Mouse (Mus musculus) adrenal gland, postnatal 10 days (tissue): ENCODE data around the gene Pex7. TPM values are rescaled to one million over a fixed set of nuclear protein-coding genes. Genes with fewer than 3 reads are reported as not detected.

Experiments used
- DNase-seq: peaks from one replicate; pipeline ENCODE4 v3.0.0; 2021; ENCODE audit warnings: mixed read lengths
- total RNA-seq, 2 experiments: library from RNA; stranded (reverse); gene quantifications; 2 replicates each; pipeline ENCODE4 v1.2.3; 2021

Pex7 gene
- total RNA-seq, 2 experiments from 2014 or later: 42.5 to 47.8 TPM

- DNase-seq: no peak
Observed at GRCm38 (mm10) chr10:19876669-19877068, 30.8 kb downstream of the Pex7 start.

- no peak for DNase-seq
Observed at GRCm38 (mm10) chr10:19875346-19875745, 32.1 kb downstream of the Pex7 start.

DNA sequence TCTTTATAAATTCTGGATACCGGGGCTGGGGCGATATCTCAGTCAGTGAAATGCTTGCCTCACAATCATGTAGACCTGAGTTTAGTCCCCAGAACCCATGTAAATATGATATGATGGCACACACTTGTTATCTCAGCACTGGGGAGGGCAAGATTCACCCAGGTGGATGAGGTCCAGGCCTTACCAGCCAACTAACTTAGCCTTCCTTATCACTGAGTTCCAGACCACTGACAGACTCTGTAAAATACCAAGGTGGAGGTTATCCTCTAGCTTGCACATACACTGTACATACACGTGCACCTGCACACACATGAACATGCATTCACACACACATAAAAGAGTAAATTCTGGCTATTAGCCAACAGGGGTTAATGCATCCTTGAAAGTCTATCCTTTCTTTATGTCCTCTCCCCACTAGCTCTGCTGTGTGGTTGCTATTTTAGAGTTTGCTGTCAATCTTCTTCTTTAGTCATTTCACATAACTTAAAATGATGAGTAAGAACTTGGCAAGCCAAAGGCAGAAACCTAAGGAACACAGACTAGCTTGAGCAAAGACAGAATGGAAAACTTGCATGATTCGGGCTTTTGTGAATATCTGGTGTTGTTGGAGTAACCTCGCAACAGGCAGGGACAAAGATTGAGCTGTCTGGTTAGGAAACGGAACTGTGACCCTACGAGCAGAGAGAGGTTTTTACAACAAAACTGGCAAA, 51.7 kb downstream of the Pex7 start:
- DNase-seq: no peak

- DNase-seq: no peak
Observed at GRCm38 (mm10) chr10:19853609-19854008, 53.9 kb downstream of the Pex7 start.

DNA sequence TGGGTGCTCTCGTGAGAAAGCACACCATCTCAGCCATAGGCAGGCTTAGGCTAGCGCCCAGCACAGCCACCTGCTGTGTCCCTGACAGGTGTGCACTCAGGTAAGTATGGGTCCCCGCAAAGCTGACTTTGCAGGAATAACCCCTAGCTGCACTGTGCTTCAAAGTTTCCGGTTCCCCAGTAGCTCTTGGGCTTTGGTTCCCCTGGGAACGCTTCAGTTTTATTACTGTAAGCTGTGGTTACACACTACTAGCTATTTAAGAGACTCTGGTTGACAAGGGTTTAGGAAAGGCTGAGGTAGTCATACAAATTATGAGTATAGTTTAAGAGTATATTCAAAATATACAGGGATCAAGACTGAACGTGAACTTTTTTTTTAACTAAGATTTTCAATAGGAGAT, 54.7 kb downstream of the Pex7 start:
- DNase-seq: no peak

GRCm38 (mm10) chr10:19850998-19851691, 56.3 kb downstream of the Pex7 start, which contains the start of gene Slc35d3:
Gene Slc35d3 (minus strand): TSS chr10:19851459.
- peak; percentile 46 for DNase-seq

DNA sequence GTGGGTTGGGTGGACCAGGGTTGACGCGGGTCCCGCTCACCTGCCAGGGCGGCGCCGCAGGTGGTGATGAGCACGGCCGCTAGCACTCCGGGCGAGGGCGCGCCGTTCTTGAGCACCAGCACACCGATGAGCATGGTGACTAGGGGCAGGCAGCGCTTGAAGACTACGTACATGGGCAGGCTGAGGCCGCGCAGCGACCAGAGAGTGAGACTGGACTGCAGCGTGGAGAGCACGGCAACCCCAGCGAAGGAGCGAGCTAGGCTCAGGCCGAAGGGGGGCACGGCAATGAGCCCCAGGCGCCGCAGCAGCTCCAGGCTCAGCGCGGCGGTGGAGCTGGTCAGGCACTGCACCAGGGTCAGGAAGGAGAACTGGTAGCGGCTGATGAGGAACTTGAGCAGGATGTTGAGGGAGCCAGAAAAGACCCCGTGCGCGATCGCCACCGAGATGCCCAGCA, 56.9 kb downstream of the Pex7 start:
- DNase-seq: peak; percentile 41

DNA sequence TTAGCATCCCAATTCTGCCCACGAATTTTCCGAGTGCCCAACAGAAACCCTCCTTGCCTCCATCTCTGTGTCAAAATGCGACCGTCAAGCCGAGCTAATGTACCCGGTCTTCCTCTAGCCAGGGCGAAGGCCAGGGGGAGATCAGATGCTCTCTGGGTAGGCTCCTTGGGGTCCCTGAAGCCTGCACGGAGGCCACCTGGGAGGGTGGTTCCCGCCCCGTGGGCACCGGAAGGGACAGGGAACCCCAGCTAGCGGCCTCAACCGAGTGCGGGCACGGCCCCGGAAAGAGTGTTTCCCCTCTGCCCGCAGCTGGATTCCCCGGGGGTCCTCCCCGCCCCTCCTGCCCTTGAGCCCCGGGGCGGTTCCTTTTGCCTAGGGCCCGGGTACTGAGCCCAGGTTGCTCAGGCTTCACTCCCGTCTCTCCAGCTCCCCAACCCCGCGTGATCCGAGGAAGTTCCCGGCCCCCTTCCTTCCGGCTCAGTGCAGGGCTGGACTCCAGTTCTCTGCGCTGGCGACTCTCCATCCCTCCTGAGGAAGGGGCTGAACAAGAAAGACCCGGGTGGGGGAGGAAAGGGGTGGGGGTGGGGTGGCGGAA, 57.6 kb downstream of the Pex7 start:
- peak; percentile 23 for DNase-seq

DNA sequence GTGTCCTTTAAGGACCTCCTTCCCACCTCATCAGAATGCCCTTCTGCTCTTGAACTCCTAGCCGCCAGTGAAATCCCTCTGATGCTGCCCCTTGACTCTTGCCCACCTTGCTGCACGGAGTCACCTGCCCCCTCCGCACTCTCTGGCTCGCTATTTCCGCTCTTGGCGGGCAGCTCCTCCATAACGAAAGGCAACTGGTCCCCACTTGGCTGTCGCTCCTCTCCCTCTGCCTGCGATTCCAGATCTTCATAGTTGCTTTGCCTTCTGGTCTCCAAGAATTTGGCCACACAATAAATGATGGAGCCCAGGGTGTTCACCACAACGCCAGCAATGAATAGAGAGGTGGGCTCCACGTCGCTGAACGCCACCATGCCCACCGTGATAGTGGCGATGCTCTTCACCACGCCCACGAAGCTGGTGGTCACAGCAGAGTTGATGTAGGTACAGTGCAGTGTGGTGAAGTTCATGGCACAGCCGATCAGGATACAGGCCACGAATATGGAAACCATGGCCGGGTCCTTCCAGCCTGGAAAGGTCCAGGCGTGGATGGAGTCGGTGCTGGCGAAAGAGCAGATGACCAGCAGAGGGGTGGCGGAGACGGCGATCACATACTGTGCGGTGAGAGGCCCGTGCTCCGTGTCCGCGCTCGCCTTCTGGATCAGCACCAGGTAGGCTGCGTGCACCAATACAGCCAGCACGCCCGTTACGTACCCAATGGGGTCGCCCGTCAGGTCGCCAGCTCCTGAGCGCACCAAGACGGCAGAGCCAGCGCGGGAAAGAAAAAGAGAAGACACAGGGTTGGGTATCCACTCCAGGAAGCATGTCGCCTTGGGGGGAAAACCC, 58.3 kb downstream of the Pex7 start:
- no peak for DNase-seq

GRCm38 (mm10) chr10:19839836-19840235, 67.7 kb downstream of the Pex7 start:
- no peak for DNase-seq

- no peak for DNase-seq
Observed at GRCm38 (mm10) chr10:19835887-19836710, 71.4 kb downstream of the Pex7 start.

DNA sequence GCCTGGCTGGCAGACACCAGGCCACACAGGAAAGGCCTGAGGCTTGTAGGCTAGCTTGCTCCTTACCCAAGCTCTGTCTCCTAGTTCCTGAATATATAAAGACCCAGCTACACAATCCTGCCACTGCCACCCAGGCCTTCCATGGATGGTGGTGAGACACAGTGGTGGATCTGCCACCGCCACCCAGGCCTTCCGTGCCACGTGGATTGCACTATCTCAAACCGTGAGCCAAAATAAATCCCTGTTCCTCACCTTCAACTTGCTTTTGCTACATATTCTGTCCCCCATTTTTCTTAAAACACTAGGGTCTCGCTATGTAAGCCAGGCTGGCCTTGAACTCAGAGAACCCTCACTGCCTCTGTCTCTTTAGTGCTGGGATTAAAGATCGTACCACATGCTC, 73.3 kb downstream of the Pex7 start:
- DNase-seq: no peak

DNA sequence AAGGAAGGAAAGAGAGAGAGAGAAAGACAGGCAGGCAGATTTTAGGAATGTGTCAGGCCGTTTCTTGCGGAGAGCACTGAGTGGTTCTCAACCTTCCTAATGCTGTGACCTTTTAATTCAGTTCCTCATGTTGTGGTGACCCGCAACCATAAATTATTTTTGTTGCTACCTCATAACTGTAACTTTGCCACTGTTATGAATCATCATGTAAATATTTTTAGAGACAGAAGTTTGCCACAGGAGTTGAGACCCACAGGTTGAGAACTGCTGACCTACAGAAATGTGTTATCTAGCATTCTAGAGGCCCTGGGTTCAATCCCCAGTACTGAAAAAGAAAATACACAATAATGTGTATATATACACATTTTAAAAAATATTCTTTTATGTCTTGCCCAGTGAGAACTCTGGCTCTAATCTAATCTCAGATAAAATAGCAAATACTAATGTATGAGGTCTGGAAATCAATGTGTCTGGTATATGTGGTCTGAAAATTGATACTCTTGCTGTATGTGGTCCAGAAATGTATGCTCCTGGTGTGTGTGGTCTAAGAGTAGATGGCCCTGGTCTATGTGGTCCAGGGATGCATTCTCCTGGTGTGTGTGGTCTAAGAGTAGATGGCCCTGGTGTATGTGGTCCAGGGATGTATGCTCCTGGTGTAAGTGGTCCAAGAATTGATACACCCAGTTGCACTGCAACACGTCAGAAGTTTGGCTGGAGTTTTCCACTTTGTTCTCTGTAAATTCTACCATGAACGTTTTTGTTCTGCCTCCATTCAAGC, 76.2 kb downstream of the Pex7 start:
- DNase-seq: no peak

DNA sequence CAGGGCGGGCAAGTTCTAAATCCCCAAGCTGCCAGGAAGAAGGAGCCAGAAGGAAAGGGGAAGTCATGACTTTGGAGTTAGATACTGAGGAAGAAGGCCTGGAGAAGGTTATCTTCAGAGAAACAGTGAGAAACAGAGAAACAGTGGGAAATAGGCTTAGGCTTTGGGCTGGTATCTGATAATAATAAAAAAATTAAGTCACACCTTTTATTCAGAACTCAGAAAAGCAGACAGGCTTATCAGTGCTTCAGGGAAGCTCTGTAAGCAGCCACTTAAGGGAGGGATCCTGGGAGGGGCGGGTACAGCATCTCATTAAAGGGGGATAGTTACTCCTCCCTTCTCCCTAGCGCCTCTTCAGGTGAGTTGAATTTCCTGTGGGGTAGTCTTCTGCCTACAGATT, 86.5 kb downstream of the Pex7 start:
- DNase-seq: no peak

- DNase-seq: no peak
Observed at GRCm38 (mm10) chr10:19818723-19819355, 88.7 kb downstream of the Pex7 start.

DNA sequence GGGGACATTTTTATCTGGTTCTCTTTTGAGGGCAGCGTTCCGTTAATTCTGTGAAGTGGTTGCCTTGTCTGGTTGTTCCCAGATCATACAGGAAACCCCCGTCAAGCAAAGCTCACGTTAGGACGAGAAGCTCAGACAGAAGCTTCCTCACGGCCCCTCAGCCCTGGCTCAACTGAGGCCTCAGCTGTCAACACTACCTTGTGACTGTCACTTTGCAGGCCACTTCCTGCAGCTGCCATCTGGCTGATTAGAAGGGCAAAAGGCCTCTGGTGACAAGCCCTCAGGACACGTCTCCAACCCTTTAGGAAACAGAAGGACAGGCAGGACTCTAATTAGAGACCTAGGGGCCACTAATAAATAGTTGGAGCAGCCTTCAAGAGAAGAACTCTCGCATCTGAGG, 92.1 kb downstream of the Pex7 start:
- no peak for DNase-seq

DNA sequence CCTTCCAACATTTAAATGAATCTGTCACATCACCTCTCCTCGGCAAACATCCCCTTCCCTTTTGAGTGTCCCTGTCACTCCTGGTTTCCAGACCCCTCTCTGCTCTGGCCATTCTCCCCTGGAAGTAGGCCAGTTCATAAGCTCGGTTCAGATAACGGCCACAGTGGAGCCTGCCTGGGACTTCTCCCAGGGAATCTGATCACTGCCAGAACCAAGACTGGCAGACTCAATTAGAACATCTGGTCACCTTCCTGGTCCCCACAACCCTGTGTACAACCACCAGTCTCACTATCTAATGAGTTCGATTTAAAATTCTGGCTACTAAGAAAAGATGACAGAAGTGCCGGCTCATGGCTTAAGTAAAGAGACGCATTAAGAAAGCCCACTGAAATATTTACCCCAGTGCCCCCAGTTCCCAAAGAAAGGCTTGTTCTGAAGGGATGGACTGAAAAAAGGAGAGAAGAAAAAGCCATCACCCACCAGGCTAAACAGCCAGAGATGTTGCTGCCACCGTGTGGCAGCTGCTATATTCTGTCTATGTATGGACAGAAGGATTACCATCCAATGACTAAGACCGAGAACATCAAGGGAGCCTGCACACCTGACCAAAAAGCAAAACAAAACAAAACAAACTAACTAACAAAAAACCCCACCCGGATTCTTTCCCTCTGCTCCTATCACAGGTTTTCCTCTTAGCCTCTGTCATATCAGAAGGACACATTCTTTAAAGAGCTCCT, 95.9 kb downstream of the Pex7 start:
- DNase-seq: peak; percentile 49

DNA sequence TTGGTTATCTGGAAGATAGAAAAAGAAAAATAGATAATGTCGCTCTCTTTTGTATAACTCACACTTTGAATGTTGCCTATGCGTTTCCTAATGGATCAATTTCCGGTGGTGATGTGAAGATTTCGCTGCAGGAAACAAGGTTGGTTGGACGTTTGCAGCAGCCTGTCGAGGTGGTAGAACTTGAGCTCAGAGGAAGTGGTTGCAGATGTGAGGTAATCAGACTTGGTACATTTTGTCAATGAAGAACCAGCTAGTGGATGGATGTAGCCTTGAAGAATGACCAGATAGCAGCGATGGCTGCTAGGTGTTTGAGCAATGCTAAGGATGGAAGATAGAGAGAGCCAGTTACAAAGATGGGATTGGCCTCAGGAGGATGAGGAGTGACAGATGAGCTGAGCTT, 102.7 kb downstream of the Pex7 start:
- no peak for DNase-seq
